19 mouse cellular contexts compared by ENCODE assay signal in the genomic region with DNA sequence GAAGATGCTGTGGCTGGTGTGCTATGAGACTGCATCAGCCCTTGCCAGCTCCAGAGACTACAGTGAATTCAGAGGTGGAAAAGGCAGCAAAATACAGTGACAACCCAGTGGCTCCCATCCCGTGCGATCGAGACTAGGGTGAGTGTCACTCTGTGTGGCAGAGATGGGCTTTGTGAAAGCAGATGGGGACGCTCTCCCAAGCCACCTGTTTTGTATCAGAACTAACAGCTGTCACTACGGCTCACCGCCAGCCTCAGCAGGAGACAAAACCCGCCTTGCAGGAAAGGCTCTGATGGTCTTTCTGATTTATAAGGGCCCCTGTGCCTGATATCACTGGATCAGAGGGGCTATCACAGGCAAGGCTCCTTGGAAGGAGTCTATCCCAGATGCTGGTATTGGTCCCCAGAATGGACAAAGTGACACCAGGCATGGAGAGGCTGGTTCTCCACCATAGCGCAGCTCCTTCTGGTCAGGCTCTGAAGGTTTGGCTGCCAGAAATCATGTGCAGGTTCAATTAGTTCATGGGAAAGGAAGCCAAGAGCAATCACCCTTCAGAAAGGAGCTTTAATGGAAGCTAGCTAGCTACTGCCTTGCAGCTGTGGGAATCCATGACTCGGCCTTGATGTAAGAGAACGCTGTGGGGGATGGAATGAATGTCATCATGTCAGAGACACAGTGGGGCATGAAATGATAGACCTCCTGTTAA. TPM values are rescaled to one million over a fixed set of nuclear protein-coding genes. Genes with fewer than 3 reads are reported as not detected.
DNase-seq lines count a peak whose midpoint lies in the region; ATAC-seq and TF ChIP-seq lines count a peak whose summit lies in the region.
"Had no signal": no experiment of that assay in that cellular context is flagged by ENCODE, and none has a peak within 500 bp of the region (broad histone marks: within the 10 kb centered on the region; RNA-seq: fewer than 3 reads in every experiment).

No protein-coding gene starts in this region.

- no peaks in the 10 kb centered on the region for H3K4me1 ChIP-seq in midbrain, embryonic 16.5 days (ENCODE audit: control insufficient read depth, insufficient read depth, low read length)
- H3K4me1 ChIP-seq: heart, embryonic 15.5 days; hindbrain, embryonic 12.5 days; intestine, embryonic 15.5 days; kidney, embryonic 15.5 days; midbrain, embryonic 12.5 days had no signal

- no peak for ATAC-seq in midbrain, embryonic 16.5 days
- ATAC-seq: CD4-positive, CD25-positive, alpha-beta regulatory T cell, adult 4 months; intestine, embryonic 15.5 days had no signal

- TF ChIP-seq POLR2A in brain, embryonic 14.5 days (IDR thresholded peaks at IDR 0.05; ENCODE audit: borderline replicate concordance, extremely low read depth, insufficient read depth, insufficient read length, poor library complexity, severe bottlenecking), result no peak

- no peaks in the 10 kb centered on the region for H3K36me3 ChIP-seq in midbrain, embryonic 16.5 days (ENCODE audit: control insufficient read depth, insufficient read depth, low read length)
- H3K36me3 ChIP-seq: heart, embryonic 15.5 days; hindbrain, embryonic 12.5 days; intestine, embryonic 15.5 days; kidney, embryonic 15.5 days; midbrain, embryonic 12.5 days had no signal

- no peaks in the 10 kb centered on the region for H3K27me3 ChIP-seq in midbrain, embryonic 16.5 days (ENCODE audit: control insufficient read depth, insufficient read depth, low read depth, low read length)
- H3K27me3 ChIP-seq: heart, embryonic 15.5 days; hindbrain, embryonic 12.5 days; intestine, embryonic 15.5 days; kidney, embryonic 15.5 days; midbrain, embryonic 12.5 days had no signal

- no peak overlapping the region for H3K9ac ChIP-seq in midbrain, embryonic 16.5 days (ENCODE audit: low read depth, low read length)
- H3K9ac ChIP-seq: heart, embryonic 15.5 days; hindbrain, embryonic 12.5 days; intestine, embryonic 15.5 days; kidney, embryonic 15.5 days; midbrain, embryonic 12.5 days had no signal

- no peak overlapping the region for H3K4me2 ChIP-seq in midbrain, embryonic 16.5 days (ENCODE audit: low read length)
- H3K4me2 ChIP-seq: heart, embryonic 15.5 days; hindbrain, embryonic 12.5 days; intestine, embryonic 15.5 days; kidney, embryonic 15.5 days; midbrain, embryonic 12.5 days had no signal

- WGBS in midbrain, embryonic 16.5 days, result 79% methylated on average over 10 of the region's 10 CpGs

- no peak overlapping the region for H3K4me3 ChIP-seq in midbrain, embryonic 16.5 days (ENCODE audit: low read depth, low read length)
- H3K4me3 ChIP-seq: heart, embryonic 15.5 days; hindbrain, embryonic 12.5 days; intestine, embryonic 15.5 days; kidney, embryonic 15.5 days; midbrain, embryonic 12.5 days had no signal

- TF ChIP-seq CTCF in brain, embryonic 14.5 days (IDR thresholded peaks at IDR 0.05; ENCODE audit: borderline replicate concordance, extremely low read depth, insufficient read depth, insufficient read length), result no peak

- DNase-seq in brain, adult 2 months (ENCODE audit: low read depth, low spot score), result peak; percentile 93
- DNase-seq in brain, embryonic 14.5 days (ENCODE audit: low read depth), result peak; percentile 19
- peak; percentile 95 for DNase-seq in cerebellum, postnatal 10 days
- DNase-seq in layer of hippocampus, adult 9-10 months (ENCODE audit: low spot score), result peak; percentile 35
- no peak for DNase-seq in kidney, postnatal 10 days
- no peak for DNase-seq in frontal cortex, postnatal 36 days (ENCODE audit: low spot score in 2 of 2)
- DNase-seq: adrenal gland, postnatal 14 days; heart, adult 11 months; lung, adult 18-20 months; lung, postnatal 4 days; right cerebral cortex, postnatal 4 days; thymus, adult 18-20 months had no signal

- no peaks in the 10 kb centered on the region for H3K9me3 ChIP-seq in midbrain, embryonic 16.5 days (replicated peaks; ENCODE audit: control insufficient read depth, low read length, poor library complexity, severe bottlenecking)
- H3K9me3 ChIP-seq: heart, embryonic 15.5 days; hindbrain, embryonic 12.5 days; intestine, embryonic 15.5 days; kidney, embryonic 15.5 days; midbrain, embryonic 12.5 days had no signal

- no peak overlapping the region for H3K27ac ChIP-seq in midbrain, embryonic 16.5 days (ENCODE audit: low read length)
- H3K27ac ChIP-seq: heart, embryonic 15.5 days; hindbrain, embryonic 12.5 days; intestine, embryonic 15.5 days; kidney, embryonic 15.5 days; midbrain, embryonic 12.5 days had no signal

RNA-seq across cellular contexts. Expression of a gene that starts 53.8 kb away (rescaled TPM):
- polyA plus RNA-seq in brain, embryonic 14.5 days (2012; rRNA removed), result 32.4 and 46.8 TPM in 2 replicates
- 40.8 and 41.0 TPM in 2 replicates for polyA plus RNA-seq in midbrain, embryonic 16.5 days (2015; fragmentation: Nextera tagmentation; extraction: Ambion mirVana)

Comparison
In these comparisons a context has a peak if more than half of its experiments do, and no peak if none do; other contexts are left out.
1. DNase-seq: peak in brain, adult 2 months (single experiment), brain, embryonic 14.5 days (single experiment), cerebellum, postnatal 10 days (2 of 2) and layer of hippocampus, adult 9-10 months (single experiment); none in kidney, postnatal 10 days (single experiment) and frontal cortex, postnatal 36 days (0 of 2).